Mouse (Mus musculus): ENCODE measurements at regions not wholly inside any gene's neighbourhood (a gene's known extent, or its start where the extent isn't known, plus 50 kb on each side); places are given as distances from the start of the nearest gene placed in this dataset.

DNA sequence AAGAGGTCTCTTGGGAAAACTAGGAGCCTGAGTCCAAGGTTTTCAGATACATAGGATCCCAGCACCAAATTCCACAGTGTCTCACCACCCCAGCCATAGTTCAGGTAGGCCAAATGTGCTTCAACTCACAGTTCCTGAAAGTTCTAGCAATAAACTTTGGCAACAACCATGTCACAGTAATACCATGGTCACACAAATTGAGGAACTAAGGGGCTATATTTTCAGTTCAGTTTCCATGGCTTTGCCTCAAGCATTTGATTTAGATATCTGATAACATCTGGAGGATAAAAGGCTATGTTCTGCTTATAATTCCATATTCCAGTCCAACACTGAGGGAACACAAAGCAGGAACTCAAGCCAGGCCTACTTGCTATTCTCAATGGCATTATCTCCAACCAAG is 256.2 kb upstream of the Erbb4 start:
- dilution Hi-C loops (cut with MboI; ENCODE audit: extremely low pct_ligation_motif_present, extremely low pct_unique_long_range_greater_than_20kb, low sequenced_read_pairs): no loop called here

GRCm38 (mm10) chr1:69357548-69357947 is 249.7 kb upstream of the Erbb4 start:
- in situ Hi-C loops (cut with MboI; ENCODE audit: low pct_ligation_motif_present, low pct_unique_long_range_greater_than_20kb, low sequenced_read_pairs) (no loop called here), dilution Hi-C loops (cut with MboI; ENCODE audit: extremely low pct_ligation_motif_present, extremely low pct_unique_long_range_greater_than_20kb, low sequenced_read_pairs) (no loop called here)
- H3K4me2 ChIP-seq (ENCODE audit: insufficient read depth, low read depth, poor library complexity, severe bottlenecking): no peak overlapping the region
- no peaks in the 10 kb centered on the region for H3K79me2 ChIP-seq (replicated peaks; ENCODE audit: control insufficient read depth, extremely low read depth, insufficient read depth, poor library complexity, severe bottlenecking)
- H3K36me3 ChIP-seq (replicated peaks in 1 of 2; ENCODE audit: control insufficient read depth in 1 of 2, insufficient read depth in 1 of 2, low read length in 1 of 2): no peaks in the 10 kb centered on the region
- no peak overlapping the region for H3K4me3 ChIP-seq (replicated peaks in 1 of 3; ENCODE audit: low read depth in 2 of 3, low read length in 2 of 3, poor library complexity in 1 of 3)
- no peak for DNase-seq (ENCODE audit: extremely low read depth)
- no peaks in the 10 kb centered on the region for H3K27me3 ChIP-seq (replicated peaks)
- no peak overlapping the region for H3K27ac ChIP-seq (ENCODE audit: insufficient read depth, low read depth)
- H3K9me3 ChIP-seq (replicated peaks; ENCODE audit: low read length): no peaks in the 10 kb centered on the region
- peaks cover 0 to 7% of the 10 kb centered on the region in 2 experiments; a peak in 2 of 4 replicates for H3K4me1 ChIP-seq (ENCODE audit: control insufficient read depth in 1 of 2, insufficient read depth in 2 of 2)
- no peak for TF ChIP-seq ELF1 (IDR thresholded peaks at IDR 0.05; ENCODE audit: low read depth, low read length)
- TF ChIP-seq NELFE (IDR thresholded peaks at IDR 0.05; ENCODE audit: low read depth, low read length): no peak
- TF ChIP-seq IRF4 (IDR thresholded peaks at IDR 0.05; ENCODE audit: low read depth, low read length): no peak
- TF ChIP-seq MYC (IDR thresholded peaks at IDR 0.05; ENCODE audit: low read depth, low read length): no peak
- TF ChIP-seq NRF1 (IDR thresholded peaks at IDR 0.05; ENCODE audit: low read depth, low read length): no peak
- TF ChIP-seq RCOR1 (conservative IDR thresholded peaks at IDR 0.05; ENCODE audit: low read depth, low read length): no peak
- no peak for TF ChIP-seq ZC3H11A (IDR thresholded peaks at IDR 0.05; ENCODE audit: low read depth, low read length)
- no peak for TF ChIP-seq MAX (IDR thresholded peaks at IDR 0.05; ENCODE audit: low read length)
- no peak for TF ChIP-seq CHD2 (IDR thresholded peaks at IDR 0.05; ENCODE audit: low read length)
- no peak for TF ChIP-seq UBTF (IDR thresholded peaks at IDR 0.05; ENCODE audit: low read depth, low read length)
- TF ChIP-seq USF2 (conservative IDR thresholded peaks at IDR 0.05; ENCODE audit: low read depth, low read length): no peak
- no peak for TF ChIP-seq SIN3A (IDR thresholded peaks at IDR 0.05; ENCODE audit: low read length)
- no peak for TF ChIP-seq MAFK (IDR thresholded peaks at IDR 0.05; ENCODE audit: insufficient replicate concordance, low read length)
- no peak for TF ChIP-seq ZMIZ1 (IDR thresholded peaks at IDR 0.05; ENCODE audit: low read depth, low read length)
- TF ChIP-seq PAX5 (IDR thresholded peaks at IDR 0.05; ENCODE audit: low read length): no peak
- no peak for TF ChIP-seq RAD21 (IDR thresholded peaks at IDR 0.05; ENCODE audit: low read depth, low read length)
- no peak for TF ChIP-seq CHD1 (IDR thresholded peaks at IDR 0.05; ENCODE audit: low read depth, low read length)
- no peak for TF ChIP-seq BHLHE40 (IDR thresholded peaks at IDR 0.05; ENCODE audit: low read depth, low read length)
- no peak overlapping the region for H3K9ac ChIP-seq (ENCODE audit: insufficient read depth, low read depth)

More for the DNA sequence above, 256.2 kb upstream of the Erbb4 start:
- Histone ChIP-seq H3K36me3 (replicated peaks in 1 of 2; ENCODE audit: control insufficient read depth in 1 of 2, insufficient read depth in 1 of 2, low read length in 1 of 2) (no peaks in the 10 kb centered on the region), H3K4me1 (ENCODE audit: control insufficient read depth in 1 of 2, insufficient read depth in 2 of 2) (peaks cover 0 to 10% of the 10 kb centered on the region in 2 experiments; a peak in 2 of 4 replicates), H3K27me3 (replicated peaks) (no peaks in the 10 kb centered on the region), H3K79me2 (replicated peaks; ENCODE audit: control insufficient read depth, extremely low read depth, insufficient read depth, poor library complexity, severe bottlenecking) (no peaks in the 10 kb centered on the region), H3K4me2 (ENCODE audit: insufficient read depth, low read depth, poor library complexity, severe bottlenecking) (no peak overlapping the region), H3K9me3 (replicated peaks; ENCODE audit: low read length) (no peaks in the 10 kb centered on the region), H3K27ac (ENCODE audit: insufficient read depth, low read depth) (no peak overlapping the region), H3K9ac (ENCODE audit: insufficient read depth, low read depth) (no peak overlapping the region), H3K4me3 (replicated peaks in 1 of 3; ENCODE audit: low read depth in 2 of 3, low read length in 2 of 3, poor library complexity in 1 of 3) (no peak overlapping the region)
- TF ChIP-seq TBP (conservative IDR thresholded peaks at IDR 0.05; ENCODE audit: low read depth, low read length) (no peak), BHLHE40 (IDR thresholded peaks at IDR 0.05; ENCODE audit: low read depth, low read length) (no peak), MAX (IDR thresholded peaks at IDR 0.05; ENCODE audit: low read length) (no peak), ELF1 (IDR thresholded peaks at IDR 0.05; ENCODE audit: low read depth, low read length) (no peak), MEF2A (IDR thresholded peaks at IDR 0.05; ENCODE audit: borderline replicate concordance, low read depth, low read length) (no peak), POLR2A (IDR thresholded peaks at IDR 0.05; ENCODE audit: low read depth, low read length) (no peak)
- DNase-seq (ENCODE audit: extremely low read depth): no peak
- in situ Hi-C loops (cut with MboI; ENCODE audit: low pct_ligation_motif_present, low pct_unique_long_range_greater_than_20kb, low sequenced_read_pairs): no loop called here
